Mouse (Mus musculus): ENCODE measurements at regions not wholly inside any gene's neighbourhood (a gene's known extent, or its start where the extent isn't known, plus 50 kb on each side); places are given as distances from the start of the nearest gene placed in this dataset.

- Histone ChIP-seq H3K4me3 (ENCODE audit: insufficient read depth, low read length) (no peak overlapping the region), H3K4me1 (ENCODE audit: control insufficient read depth, insufficient read depth, low read length) (no peaks in the 10 kb centered on the region), H3K27ac (ENCODE audit: insufficient read depth, low read length) (no peak overlapping the region)
- no peak for TF ChIP-seq POLR2A (IDR thresholded peaks at IDR 0.05; ENCODE audit: extremely low read depth, insufficient read depth, low read length)
Measured at GRCm38 (mm10) chr7:51221351-51221750, 289.5 kb upstream of the Ano5 start.

- no peak overlapping the region for H3K4me3 ChIP-seq (ENCODE audit: insufficient read depth, low read length)
- no peak overlapping the region for H3K27ac ChIP-seq (ENCODE audit: insufficient read depth, low read length)
- TF ChIP-seq POLR2A (IDR thresholded peaks at IDR 0.05; ENCODE audit: extremely low read depth, insufficient read depth, low read length): no peak
- no peak for TF ChIP-seq CTCF (IDR thresholded peaks at IDR 0.05; ENCODE audit: extremely low read depth, insufficient read depth, low read length)
- H3K4me1 ChIP-seq (ENCODE audit: control insufficient read depth, insufficient read depth, low read length): no peaks in the 10 kb centered on the region
Measured at GRCm38 (mm10) chr7:51221806-51222205, 289.0 kb upstream of the Ano5 start.

GRCm38 (mm10) chr7:51227136-51227535 lies 283.7 kb upstream of the Ano5 start:
- Histone ChIP-seq H3K4me1 (ENCODE audit: control insufficient read depth, insufficient read depth, low read length) (no peaks in the 10 kb centered on the region; the same call in 1 of the 2 replicates), H3K27ac (ENCODE audit: insufficient read depth, low read length) (no peak overlapping the region), H3K4me3 (ENCODE audit: insufficient read depth, low read length) (no peak overlapping the region)
- no peak for TF ChIP-seq POLR2A (IDR thresholded peaks at IDR 0.05; ENCODE audit: extremely low read depth, insufficient read depth, low read length)
- TF ChIP-seq CTCF (IDR thresholded peaks at IDR 0.05; ENCODE audit: extremely low read depth, insufficient read depth, low read length): no peak

GRCm38 (mm10) chr7:51234616-51235015 lies 276.2 kb upstream of the Ano5 start:
- TF ChIP-seq POLR2A (IDR thresholded peaks at IDR 0.05; ENCODE audit: extremely low read depth, insufficient read depth, low read length): no peak
- TF ChIP-seq CTCF (IDR thresholded peaks at IDR 0.05; ENCODE audit: extremely low read depth, insufficient read depth, low read length): no peak
- Histone ChIP-seq H3K4me3 (ENCODE audit: insufficient read depth, low read length) (no peak overlapping the region), H3K27ac (ENCODE audit: insufficient read depth, low read length) (no peak overlapping the region), H3K4me1 (ENCODE audit: control insufficient read depth, insufficient read depth, low read length) (no peaks in the 10 kb centered on the region)

GRCm38 (mm10) chr7:51247695-51248094 lies 263.1 kb upstream of the Ano5 start:
- Histone ChIP-seq H3K4me1 (ENCODE audit: control insufficient read depth, insufficient read depth, low read length) (no peaks in the 10 kb centered on the region), H3K4me3 (ENCODE audit: insufficient read depth, low read length) (no peak overlapping the region), H3K27ac (ENCODE audit: insufficient read depth, low read length) (no peak overlapping the region)
- no peak for TF ChIP-seq POLR2A (IDR thresholded peaks at IDR 0.05; ENCODE audit: extremely low read depth, insufficient read depth, low read length)
- no peak for TF ChIP-seq CTCF (IDR thresholded peaks at IDR 0.05; ENCODE audit: extremely low read depth, insufficient read depth, low read length)

- H3K4me3 ChIP-seq (ENCODE audit: insufficient read depth, low read length): no peak overlapping the region
- no peak for TF ChIP-seq CTCF (IDR thresholded peaks at IDR 0.05; ENCODE audit: extremely low read depth, insufficient read depth, low read length)
- TF ChIP-seq POLR2A (IDR thresholded peaks at IDR 0.05; ENCODE audit: extremely low read depth, insufficient read depth, low read length): no peak
- no peaks in the 10 kb centered on the region for H3K4me1 ChIP-seq (ENCODE audit: control insufficient read depth, insufficient read depth, low read length)
- no peak overlapping the region for H3K27ac ChIP-seq (ENCODE audit: insufficient read depth, low read length)
Measured at GRCm38 (mm10) chr7:51254461-51254860, 256.4 kb upstream of the Ano5 start.

GRCm38 (mm10) chr7:51259160-51259831 lies 251.5 kb upstream of the Ano5 start:
- TF ChIP-seq CTCF (IDR thresholded peaks at IDR 0.05; ENCODE audit: extremely low read depth, insufficient read depth, low read length): no peak
- TF ChIP-seq POLR2A (IDR thresholded peaks at IDR 0.05; ENCODE audit: extremely low read depth, insufficient read depth, low read length): no peak
- Histone ChIP-seq H3K27ac (ENCODE audit: insufficient read depth, low read length) (no peak overlapping the region), H3K4me3 (ENCODE audit: insufficient read depth, low read length) (no peak overlapping the region), H3K4me1 (ENCODE audit: control insufficient read depth, insufficient read depth, low read length) (no peaks in the 10 kb centered on the region)

- Histone ChIP-seq H3K4me1 (ENCODE audit: control insufficient read depth, insufficient read depth, low read length) (no peaks in the 10 kb centered on the region; the same call in 1 of the 2 replicates), H3K4me3 (ENCODE audit: insufficient read depth, low read length) (no peak overlapping the region)
- no peak for TF ChIP-seq POLR2A (IDR thresholded peaks at IDR 0.05; ENCODE audit: extremely low read depth, insufficient read depth, low read length)
- TF ChIP-seq CTCF (IDR thresholded peaks at IDR 0.05; ENCODE audit: extremely low read depth, insufficient read depth, low read length): no peak
Measured at GRCm38 (mm10) chr7:51264166-51264565, 246.7 kb upstream of the Ano5 start.

GRCm38 (mm10) chr7:51265896-51266295 lies 244.9 kb upstream of the Ano5 start:
- no peaks in the 10 kb centered on the region; the same call in 1 of the 2 replicates for H3K4me1 ChIP-seq (ENCODE audit: control insufficient read depth, insufficient read depth, low read length)
- TF ChIP-seq CTCF (IDR thresholded peaks at IDR 0.05; ENCODE audit: extremely low read depth, insufficient read depth, low read length) (no peak), POLR2A (IDR thresholded peaks at IDR 0.05; ENCODE audit: extremely low read depth, insufficient read depth, low read length) (no peak)
- no peak overlapping the region for H3K27ac ChIP-seq (ENCODE audit: insufficient read depth, low read length)
- no peak overlapping the region for H3K4me3 ChIP-seq (ENCODE audit: insufficient read depth, low read length)

More at GRCm38 (mm10) chr7:51264166-51264565, 246.7 kb upstream of the Ano5 start:
- H3K27ac ChIP-seq (ENCODE audit: insufficient read depth, low read length): no peak overlapping the region

- H3K4me1 ChIP-seq (ENCODE audit: control insufficient read depth, insufficient read depth, low read length): no peaks in the 10 kb centered on the region; the same call in 1 of the 2 replicates
- TF ChIP-seq POLR2A (IDR thresholded peaks at IDR 0.05; ENCODE audit: extremely low read depth, insufficient read depth, low read length) (no peak), CTCF (IDR thresholded peaks at IDR 0.05; ENCODE audit: extremely low read depth, insufficient read depth, low read length) (0 out of 2 replicates have a peak, but pooled peaks have one; percentile 3)
- no peak overlapping the region for H3K4me3 ChIP-seq (ENCODE audit: insufficient read depth, low read length)
- no peak overlapping the region for H3K27ac ChIP-seq (ENCODE audit: insufficient read depth, low read length)
Measured at GRCm38 (mm10) chr7:51266879-51267278, 243.9 kb upstream of the Ano5 start.

Data from cortical plate, adult 2 months (tissue).